Mouse (Mus musculus): ENCODE measurements around the gene Uqcc1. TPM values are rescaled to one million over a fixed set of nuclear protein-coding genes. Genes with fewer than 3 reads are reported as not detected.
"Not testable (repeated sequence)": the region's sequence is repeated elsewhere in the genome, so short reads cannot be mapped to it uniquely, and the experiment has no call there.

Uqcc1 gene
- total RNA-seq, 2 experiments from 2014 or later, result 184 to 197 TPM

- intact Hi-C loops (cut with DNase I), result loop anchor here (5.0 kb wide), 1 partner anchor 38 kb away; no protein-coding TSS in a partner anchor
Measured at GRCm38 (mm10) chr2:155939897-155940529, 9.9 kb upstream of the Uqcc1 start.

GRCm38 (mm10) chr2:155928711-155929345, 1.3 kb downstream of the Uqcc1 start:
- DNase-seq, result peak in 1 of 2 experiments; percentile 22
- intact Hi-C loops (cut with DNase I), result no loop called here

More at GRCm38 (mm10) chr2:155939897-155940529, 9.9 kb upstream of the Uqcc1 start:
- no peak for DNase-seq

- intact Hi-C loops (cut with DNase I); DNase-seq: not testable (repeated sequence)
Measured at GRCm38 (mm10) chr2:155925213-155925612, 4.9 kb downstream of the Uqcc1 start.

GRCm38 (mm10) chr2:155923143-155923542, 7.0 kb downstream of the Uqcc1 start:
- no peak for DNase-seq
- intact Hi-C loops (cut with DNase I), result no loop called here

- intact Hi-C loops (cut with DNase I), result no loop called here
- DNase-seq, result no peak
Measured at GRCm38 (mm10) chr2:155914684-155915083, 15.4 kb downstream of the Uqcc1 start.

- intact Hi-C loops (cut with DNase I), result loop anchor here (5.0 kb wide), 1 partner anchor 34 kb away; no protein-coding TSS in a partner anchor
- DNase-seq, result no peak
Measured at GRCm38 (mm10) chr2:155903632-155904008, 26.5 kb downstream of the Uqcc1 start.

- peak; percentile 27 to 31 for DNase-seq
- intact Hi-C loops (cut with DNase I), result loop anchor here (5.0 kb wide), 1 partner anchor 34 kb away; no protein-coding TSS in a partner anchor
Measured at GRCm38 (mm10) chr2:155902989-155903631, 27.0 kb downstream of the Uqcc1 start.

GRCm38 (mm10) chr2:155895046-155895735, 34.9 kb downstream of the Uqcc1 start:
- intact Hi-C loops (cut with DNase I), result no loop called here
- DNase-seq, result no peak

GRCm38 (mm10) chr2:155894307-155895045, 35.6 kb downstream of the Uqcc1 start:
- intact Hi-C loops (cut with DNase I), result no loop called here
- no peak for DNase-seq

GRCm38 (mm10) chr2:155886776-155887175, 43.3 kb downstream of the Uqcc1 start:
- no peak for DNase-seq
- intact Hi-C loops (cut with DNase I), result no loop called here

GRCm38 (mm10) chr2:155885271-155885697, 44.8 kb downstream of the Uqcc1 start:
- intact Hi-C loops (cut with DNase I), result no loop called here
- DNase-seq, result no peak

GRCm38 (mm10) chr2:155882087-155882486, 48.0 kb downstream of the Uqcc1 start:
- DNase-seq, result peak in 1 of 2 experiments; percentile 12
- intact Hi-C loops (cut with DNase I), result no loop called here

GRCm38 (mm10) chr2:155878964-155879876, 50.9 kb downstream of the Uqcc1 start:
- intact Hi-C loops (cut with DNase I), result no loop called here
- DNase-seq, result peak; percentile 11 to 28

GRCm38 (mm10) chr2:155873636-155874035, 56.5 kb downstream of the Uqcc1 start:
- no peak for DNase-seq
- intact Hi-C loops (cut with DNase I), result no loop called here

- intact Hi-C loops (cut with DNase I), result no loop called here
- no peak for DNase-seq
Measured at GRCm38 (mm10) chr2:155872930-155873507, 57.1 kb downstream of the Uqcc1 start.

GRCm38 (mm10) chr2:155872486-155872885, 57.6 kb downstream of the Uqcc1 start:
- DNase-seq, result no peak
- intact Hi-C loops (cut with DNase I), result no loop called here

- intact Hi-C loops (cut with DNase I), result no loop called here
- DNase-seq, result no peak
Measured at GRCm38 (mm10) chr2:155869772-155870171, 60.3 kb downstream of the Uqcc1 start.

- intact Hi-C loops (cut with DNase I), result no loop called here
- no peak for DNase-seq
Measured at GRCm38 (mm10) chr2:155868320-155868719, 61.8 kb downstream of the Uqcc1 start.

- no peak for DNase-seq
Measured at GRCm38 (mm10) chr2:155863301-155863867, 66.7 kb downstream of the Uqcc1 start.

More at GRCm38 (mm10) chr2:155863301-155863867, 66.7 kb downstream of the Uqcc1 start:
- intact Hi-C loops (cut with DNase I), result no loop called here
